Mouse (Mus musculus) forebrain, postnatal 0 days (tissue): ENCODE results near the gene Rubcnl. TPM values are rescaled to one million over a fixed set of nuclear protein-coding genes. Genes with fewer than 3 reads are reported as not detected.

Experiments
- ATAC-seq: fragments of 200-750 bp; cut with Nextera tagmentation; 2 replicates; pipeline ENCODE4 v1.8.0; 2017; ENCODE audit warnings: mild to moderate bottlenecking, moderate library complexity
- DNase-seq: peaks from one replicate; pipeline ENCODE4 v3.0.0-alpha.2; 2015
- H3K27ac ChIP-seq: fragments of 300-500 bp; sonication (generic); 2 replicates; pipeline ENCODE4 v1.5.1; 2014; ENCODE audit warnings: low read depth, mild to moderate bottlenecking, antibody characterized with exemption, low read length, moderate library complexity, mixed read lengths
- H3K27me3 ChIP-seq: fragments of 300-500 bp; sonication (generic); 2 replicates; pipeline ENCODE4 v1.6.1; 2014; ENCODE audit warnings: mild to moderate bottlenecking, low read length, mixed read lengths; ENCODE audit not compliant: insufficient read depth
- H3K36me3 ChIP-seq: fragments of 300-500 bp; sonication (generic); 2 replicates; pipeline ENCODE4 v1.6.1; 2014; ENCODE audit warnings: mild to moderate bottlenecking, moderate library complexity; ENCODE audit not compliant: insufficient read depth
- H3K4me1 ChIP-seq: fragments of 300-500 bp; sonication (generic); 2 replicates; pipeline ENCODE4 v1.6.1; 2014; ENCODE audit warnings: antibody characterized with exemption; ENCODE audit not compliant: insufficient read depth
- H3K4me2 ChIP-seq: fragments of 300-500 bp; sonication (generic); 2 replicates; pipeline ENCODE4 v1.6.1; 2014; ENCODE audit warnings: low read depth, mild to moderate bottlenecking, moderate library complexity
- H3K4me3 ChIP-seq: fragments of 300-500 bp; sonication (generic); 2 replicates; pipeline ENCODE4 v1.5.1; 2014; ENCODE audit warnings: low read depth, low read length, mixed read lengths
- H3K9ac ChIP-seq: fragments of 300-500 bp; sonication (generic); 2 replicates; pipeline ENCODE4 v1.6.1; 2014; ENCODE audit warnings: mild to moderate bottlenecking
- H3K9me3 ChIP-seq: fragments of 300-500 bp; sonication (generic); 2 replicates; pipeline ENCODE4 v1.6.1; 2016; ENCODE audit warnings: low read length
- CTCF ChIP-seq: sonication (generic); IDR thresholded peaks from 2 replicates; pipeline ENCODE4 v1.5.1; 2016; ENCODE audit warnings: antibody characterized with exemption, control low read depth, low read depth
- WGBS: fragments of 180-500 bp; shearing (Covaris S2); extraction: QIAGEN DNeasy Blood & Tissue Kit; methylation state at CpG from one replicate; pipeline ENCODE4 v1.1.7; 2014; 5-methylcytosine and 5-hydroxymethylcytosine counted together
- polyA plus RNA-seq: library from polyadenylated mRNA; unstranded; fragments of >200 nt; fragmentation: Nextera tagmentation; extraction: Ambion mirVana; gene quantifications from 2 replicates; pipeline ENCODE4 v1.2.1, GENCODE M21; 2015
- total RNA-seq: library from RNA; depleted of rRNA; stranded (reverse); fragments of >200 nt; gene quantifications from 2 replicates; pipeline ENCODE4 v1.2.3, GENCODE M21; 2014

Rubcnl gene
- total and polyA plus RNA-seq, 2 experiments from 2014 or later: 0.05 to 0.17 TPM

DNA sequence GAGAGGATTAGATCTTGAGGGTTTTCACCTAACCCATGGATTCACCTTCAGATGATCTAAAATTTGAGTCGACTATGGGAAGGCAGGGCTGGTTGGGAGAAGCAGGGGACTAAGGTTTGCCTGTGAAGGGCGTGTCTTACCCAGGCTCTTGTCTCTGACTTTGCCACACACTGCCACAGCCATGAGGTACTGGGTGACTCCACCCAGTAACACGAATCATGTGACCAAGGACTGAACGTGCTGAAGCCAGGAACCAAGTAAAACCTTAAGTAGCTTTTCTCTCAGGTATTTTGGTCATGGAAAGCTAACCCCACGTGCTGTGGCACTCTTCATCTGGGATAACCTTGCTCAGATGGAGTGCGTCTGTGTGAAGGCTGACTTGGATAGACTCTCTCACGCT lies 14.9 kb downstream of the Rubcnl start:
- ATAC-seq (no peak), DNase-seq (no peak)
- Histone ChIP-seq H3K4me2 (no peak overlapping the region), H3K36me3 (no peaks in the 10 kb centered on the region), H3K4me3 (no peak overlapping the region), H3K27ac (no peak overlapping the region), H3K4me1 (no peaks in the 10 kb centered on the region), H3K9ac (no peak overlapping the region), H3K27me3 (no peaks in the 10 kb centered on the region), H3K9me3 (no peaks in the 10 kb centered on the region)
- TF ChIP-seq CTCF: no peak
- WGBS: 78% methylated on average over 7 of the region's 7 CpGs

- Histone ChIP-seq H3K27me3 (no peaks in the 10 kb centered on the region), H3K36me3 (no peaks in the 10 kb centered on the region), H3K9ac (no peak overlapping the region), H3K4me1 (no peaks in the 10 kb centered on the region), H3K4me2 (no peak overlapping the region), H3K9me3 (no peaks in the 10 kb centered on the region), H3K4me3 (no peak overlapping the region), H3K27ac (no peak overlapping the region)
- no peak for DNase-seq
- WGBS: 85% methylated on average over 9 of the region's 9 CpGs
- no peak for TF ChIP-seq CTCF
- ATAC-seq: no peak
Measured at GRCm38 (mm10) chr14:75031999-75032575, 16.3 kb downstream of the Rubcnl start.

DNA sequence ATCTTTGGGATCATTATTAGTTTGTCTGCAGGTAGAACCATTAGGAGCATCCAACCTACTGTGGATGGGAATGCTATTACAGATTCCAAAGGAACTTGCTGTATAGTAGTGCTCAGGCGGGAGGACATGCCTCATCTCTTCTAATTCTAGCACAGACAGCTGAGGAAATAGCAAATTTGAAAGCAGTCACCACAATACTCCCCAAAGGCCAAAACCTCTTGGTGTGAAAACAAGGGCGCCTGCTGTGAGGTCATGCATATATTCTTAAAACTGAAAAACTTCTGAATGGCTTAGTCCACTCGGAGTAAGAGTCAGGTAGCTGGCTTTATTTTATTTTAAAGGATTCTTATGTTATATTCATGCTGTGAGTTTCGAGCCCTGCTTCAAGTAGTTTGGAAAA lies 16.9 kb downstream of the Rubcnl start:
- Histone ChIP-seq H3K4me1 (no peaks in the 10 kb centered on the region), H3K27ac (no peak overlapping the region), H3K9me3 (no peaks in the 10 kb centered on the region), H3K36me3 (no peaks in the 10 kb centered on the region), H3K27me3 (no peaks in the 10 kb centered on the region), H3K9ac (no peak overlapping the region), H3K4me2 (no peak overlapping the region), H3K4me3 (no peak overlapping the region)
- DNase-seq (no peak), ATAC-seq (no peak)
- no peak for TF ChIP-seq CTCF
- 83% methylated on average over 4 of the region's 4 CpGs for WGBS

DNA sequence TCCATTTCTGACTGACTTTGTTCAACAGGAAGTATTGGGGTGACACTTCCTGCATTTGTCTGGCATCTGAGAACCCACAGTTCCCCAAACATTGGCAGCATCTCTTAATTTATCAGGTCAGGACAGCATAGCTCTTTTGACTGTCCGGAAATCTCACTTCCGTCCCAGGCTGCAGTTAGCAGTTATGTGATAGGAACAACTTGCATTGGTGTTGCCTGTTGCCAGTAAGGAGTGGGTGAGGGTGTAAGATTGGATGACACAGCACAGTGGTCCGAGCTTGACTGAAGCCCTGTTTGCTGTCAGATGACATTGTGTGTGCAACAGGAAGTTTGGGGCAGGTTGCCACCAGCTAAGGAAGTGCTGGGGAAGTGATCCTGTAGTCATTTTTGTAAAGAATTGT lies 18.4 kb downstream of the Rubcnl start:
- Histone ChIP-seq H3K4me2 (no peak overlapping the region), H3K36me3 (no peaks in the 10 kb centered on the region), H3K27me3 (no peaks in the 10 kb centered on the region), H3K4me3 (no peak overlapping the region), H3K9me3 (no peaks in the 10 kb centered on the region), H3K27ac (no peak overlapping the region), H3K9ac (no peak overlapping the region), H3K4me1 (no peaks in the 10 kb centered on the region)
- 89% methylated on average over 3 of the region's 3 CpGs for WGBS
- DNase-seq (no peak), ATAC-seq (no peak)
- TF ChIP-seq CTCF: no peak

- Histone ChIP-seq H3K4me2 (no peak overlapping the region), H3K27ac (no peak overlapping the region), H3K36me3 (no peaks in the 10 kb centered on the region), H3K4me1 (no peaks in the 10 kb centered on the region), H3K9me3 (no peaks in the 10 kb centered on the region), H3K9ac (no peak overlapping the region), H3K4me3 (no peak overlapping the region), H3K27me3 (no peaks in the 10 kb centered on the region)
- DNase-seq (peak; percentile 8), ATAC-seq (0 out of 2 replicates have a peak, but pooled peaks have one; percentile 34)
- 63% methylated on average over 11 of the region's 11 CpGs for WGBS
- peak; percentile 35 for TF ChIP-seq CTCF
Measured at GRCm38 (mm10) chr14:75035431-75035830, 19.6 kb downstream of the Rubcnl start.

- no peak for ATAC-seq
- no peak overlapping the region for H3K9ac ChIP-seq
- H3K4me1 ChIP-seq: no peaks in the 10 kb centered on the region
Measured at GRCm38 (mm10) chr14:75045184-75045583, 29.4 kb downstream of the Rubcnl start.

GRCm38 (mm10) chr14:75052451-75052850 lies 36.6 kb downstream of the Rubcnl start:
- Histone ChIP-seq H3K9ac (no peak overlapping the region), H3K27me3 (no peaks in the 10 kb centered on the region), H3K36me3 (no peaks in the 10 kb centered on the region), H3K4me2 (no peak overlapping the region), H3K9me3 (no peaks in the 10 kb centered on the region), H3K27ac (no peak overlapping the region), H3K4me1 (no peaks in the 10 kb centered on the region), H3K4me3 (no peak overlapping the region)
- ATAC-seq (no peak), DNase-seq (no peak)
- no peak; the same call in 1 of the 2 replicates for TF ChIP-seq CTCF
- WGBS: 70% methylated on average over 8 of the region's 8 CpGs

More at GRCm38 (mm10) chr14:75045184-75045583, 29.4 kb downstream of the Rubcnl start:
- no peak for TF ChIP-seq CTCF
- H3K4me3 ChIP-seq: no peak overlapping the region
- no peak for DNase-seq
- no peak overlapping the region for H3K27ac ChIP-seq
- H3K9me3 ChIP-seq: no peaks in the 10 kb centered on the region
- H3K27me3 ChIP-seq: no peaks in the 10 kb centered on the region
- WGBS: 83% methylated on average over 7 of the region's 7 CpGs
- H3K4me2 ChIP-seq: no peak overlapping the region
- H3K36me3 ChIP-seq: no peaks in the 10 kb centered on the region
